Mouse (Mus musculus): ENCODE data around the gene Zbtb8b.

- TF ChIP-seq GATA1 (IDR thresholded peaks at IDR 0.05; ENCODE audit: borderline replicate concordance, low read length): no peak
- no peak for TF ChIP-seq FLI1 (IDR thresholded peaks at IDR 0.05; ENCODE audit: low read length)
These were observed 49.6 kb downstream of the Zbtb8b start for GRCm38 (mm10) chr4:129390936-129391557.

Measured in megakaryocyte, embryonic 14.5 days (primary cell).